In the genomic region with DNA sequence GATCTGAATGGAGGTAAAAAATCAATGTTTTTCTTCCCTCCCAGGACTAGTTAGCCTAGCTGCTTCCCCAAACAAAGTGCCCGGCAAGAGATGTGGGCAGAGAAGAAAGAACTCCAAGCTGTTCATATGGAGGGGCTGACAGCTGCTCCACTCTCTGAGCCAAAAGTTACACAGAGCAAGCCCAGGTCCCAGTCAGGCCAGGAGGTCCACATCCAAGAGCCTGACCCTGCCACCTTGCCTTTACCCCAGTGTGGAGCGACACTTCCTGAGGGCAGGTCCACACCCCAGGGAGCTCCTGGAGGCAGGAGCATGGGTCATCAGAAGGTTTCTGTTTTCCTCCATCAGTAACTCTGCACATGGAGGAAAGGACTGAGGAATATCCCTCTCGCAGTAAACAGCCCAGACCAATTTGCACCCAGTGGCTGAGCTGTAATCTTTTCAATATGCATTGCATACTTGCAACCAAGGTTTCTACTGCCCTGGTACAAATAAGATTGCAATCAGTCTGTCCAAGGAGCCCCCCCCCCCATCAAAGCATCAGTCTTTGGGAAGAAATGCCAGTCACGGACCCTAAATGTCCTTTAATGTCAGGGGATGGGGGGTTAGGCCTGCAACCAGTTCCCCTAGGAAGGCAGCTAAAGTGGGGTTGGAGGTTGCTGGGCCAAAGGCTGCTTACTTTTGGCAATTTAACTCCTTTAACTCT, we compare ENCODE assay signal across 16 mouse cellular contexts. TPM values are rescaled to one million over a fixed set of nuclear protein-coding genes. Genes with fewer than 3 reads are reported as not detected.
DNase-seq lines count a peak whose midpoint lies in the region; ATAC-seq and TF ChIP-seq lines count a peak whose summit lies in the region.
"Had no signal": no experiment of that assay in that cellular context is flagged by ENCODE, and none has a peak within 500 bp of the region (broad histone marks: within the 10 kb centered on the region; RNA-seq: fewer than 3 reads in every experiment).

No protein-coding gene starts in this region.

- no peaks in the 10 kb centered on the region for H3K9me3 ChIP-seq in neural tube, embryonic 13.5 days
- H3K9me3 ChIP-seq in hindbrain, embryonic 15.5 days = no peaks in the 10 kb centered on the region
- H3K9me3 ChIP-seq: kidney, embryonic 15.5 days; lung, embryonic 15.5 days had no signal

- H3K27ac ChIP-seq in neural tube, embryonic 13.5 days (replicated peaks) = peak overlapping the region; percentile 46; the same call in 1 of the 2 replicates
- H3K27ac ChIP-seq in hindbrain, embryonic 15.5 days (replicated peaks) = peak overlapping the region; percentile 61; the same call in 1 of the 2 replicates
- H3K27ac ChIP-seq: kidney, embryonic 15.5 days; left cerebral cortex, adult 2 months; lung, embryonic 15.5 days had no signal

- H3K36me3 ChIP-seq in neural tube, embryonic 13.5 days = no peaks in the 10 kb centered on the region
- no peaks in the 10 kb centered on the region for H3K36me3 ChIP-seq in hindbrain, embryonic 15.5 days
- H3K36me3 ChIP-seq: kidney, embryonic 15.5 days; lung, embryonic 15.5 days had no signal

- H3K4me1 ChIP-seq in neural tube, embryonic 13.5 days (replicated peaks) = peaks cover 13% of the 10 kb centered on the region; the same call in 1 of the 2 replicates
- peaks cover 12% of the 10 kb centered on the region; the same call in 1 of the 2 replicates for H3K4me1 ChIP-seq in hindbrain, embryonic 15.5 days (replicated peaks)
- peaks cover 2% of the 10 kb centered on the region; the same call in 1 of the 2 replicates for H3K4me1 ChIP-seq in lung, adult 2 months (ENCODE audit: control insufficient read depth, insufficient read depth, low read length)
- H3K4me1 ChIP-seq: lung, embryonic 15.5 days had no signal

- H3K9ac ChIP-seq in neural tube, embryonic 13.5 days = no peak overlapping the region
- H3K9ac ChIP-seq in hindbrain, embryonic 15.5 days = no peak overlapping the region
- H3K9ac ChIP-seq: kidney, embryonic 15.5 days; lung, embryonic 15.5 days had no signal

- no peak for TF ChIP-seq POLR2A in lung, adult 2 months (IDR thresholded peaks at IDR 0.05; ENCODE audit: borderline replicate concordance, extremely low read depth, low read depth, low read length)

- H3K4me2 ChIP-seq in neural tube, embryonic 13.5 days = no peak overlapping the region
- H3K4me2 ChIP-seq in hindbrain, embryonic 15.5 days = no peak overlapping the region
- H3K4me2 ChIP-seq: kidney, embryonic 15.5 days; lung, embryonic 15.5 days had no signal

- 29% methylated on average over 4 of the region's 4 CpGs for WGBS in neural tube, embryonic 13.5 days
- WGBS in hindbrain, embryonic 15.5 days = 35% methylated on average over 4 of the region's 4 CpGs
- 74% methylated on average over 4 of the region's 4 CpGs for WGBS in lung, adult 2 months

- no peaks in the 10 kb centered on the region for H3K27me3 ChIP-seq in neural tube, embryonic 13.5 days
- no peaks in the 10 kb centered on the region for H3K27me3 ChIP-seq in hindbrain, embryonic 15.5 days
- H3K27me3 ChIP-seq: kidney, embryonic 15.5 days had no signal

- H3K4me3 ChIP-seq in neural tube, embryonic 13.5 days = no peak overlapping the region
- no peak overlapping the region for H3K4me3 ChIP-seq in hindbrain, embryonic 15.5 days
- H3K4me3 ChIP-seq in lung, adult 2 months (replicated peaks; ENCODE audit: extremely low read depth, low read depth, low read length) = no peak overlapping the region
- H3K4me3 ChIP-seq: kidney, embryonic 15.5 days; left cerebral cortex, adult 2 months; lung, embryonic 15.5 days had no signal

- no peak for ATAC-seq in neural tube, embryonic 13.5 days (ENCODE audit: low read depth)
- ATAC-seq in hindbrain, embryonic 15.5 days (ENCODE audit: low FRiP score, low read depth) = peak; percentile 51; the same call in 1 of the 2 replicates
- ATAC-seq: activated CD4-positive, CD25-positive, alpha-beta regulatory T cell, adult 4 months had no signal

- no peak for TF ChIP-seq CTCF in lung, adult 2 months (IDR thresholded peaks at IDR 0.05; ENCODE audit: insufficient read depth, low read length)

- peak; percentile 36 for DNase-seq in embryo, embryonic 10.5 days (ENCODE audit: low spot score)
- DNase-seq in embryo, embryonic 11 days = no peak
- DNase-seq in neural tube, embryonic 10.5 days (ENCODE audit: extremely low spot score, low spot score) = no peak
- no peak for DNase-seq in lung, postnatal 25 days (ENCODE audit: low spot score)
- no peak for DNase-seq in lung, adult 2 months
- DNase-seq in urinary bladder, postnatal 14 days (ENCODE audit: low spot score) = no peak
- DNase-seq: adrenal gland, postnatal 36 days; heart, adult 18-20 months; right cerebral cortex, postnatal 25 days; thymus, postnatal 4 days had no signal

RNA-seq across cellular contexts. Expression of gene Lifr, which starts 28.3 kb away (rescaled TPM):
- polyA plus RNA-seq in neural tube, embryonic 13.5 days (2015; fragmentation: Nextera tagmentation; extraction: Ambion mirVana) = 23.2 and 28.1 TPM in 2 replicates
- 18.3 and 19.9 TPM in 2 replicates for polyA plus RNA-seq in hindbrain, embryonic 15.5 days (2015; fragmentation: Nextera tagmentation; extraction: Ambion mirVana)
- polyA plus RNA-seq in lung, adult 2 months (2012; rRNA removed) = 101 and 222 TPM in 2 replicates
